Comparison of ENCODE assay signal across 8 mouse cellular contexts in genomic region chr10:75182151-75182774, GRCm38 (mm10). TPM values are rescaled to one million over a fixed set of nuclear protein-coding genes. Genes with fewer than 3 reads are reported as not detected.
DNase-seq lines count a peak whose midpoint lies in the region; ATAC-seq and TF ChIP-seq lines count a peak whose summit lies in the region.

No protein-coding gene starts in this region.

- H3K9me3 ChIP-seq in heart, embryonic 11.5 days (replicated peaks; ENCODE audit: control insufficient read depth, low read length), result no peaks in the 10 kb centered on the region
- H3K9me3 ChIP-seq in intestine, embryonic 16.5 days (ENCODE audit: control insufficient read depth, low read length), result no peaks in the 10 kb centered on the region
- no peaks in the 10 kb centered on the region for H3K9me3 ChIP-seq in limb, embryonic 10.5 days (replicated peaks)
- no peaks in the 10 kb centered on the region for H3K9me3 ChIP-seq in midbrain, embryonic 15.5 days

- H3K4me3 ChIP-seq in heart, embryonic 11.5 days (ENCODE audit: low read depth, low read length), result no peak overlapping the region
- H3K4me3 ChIP-seq in intestine, embryonic 16.5 days (ENCODE audit: low read length), result no peak overlapping the region
- no peak overlapping the region for H3K4me3 ChIP-seq in limb, embryonic 10.5 days
- no peak overlapping the region for H3K4me3 ChIP-seq in midbrain, embryonic 15.5 days
- H3K4me3 ChIP-seq in spleen, adult 2 months (ENCODE audit: extremely low read depth, insufficient read depth, insufficient read length), result no peak overlapping the region

- H3K4me2 ChIP-seq in heart, embryonic 11.5 days, result no peak overlapping the region
- H3K4me2 ChIP-seq in intestine, embryonic 16.5 days (ENCODE audit: low read depth, low read length), result no peak overlapping the region
- H3K4me2 ChIP-seq in midbrain, embryonic 15.5 days, result no peak overlapping the region

- DNase-seq in heart, adult 11 months, result peak; percentile 96
- DNase-seq in cerebellum, adult 9-11 months, result peak; percentile 69
- peak; percentile 59 to 67 for DNase-seq in frontal cortex, postnatal 25 days (ENCODE audit: low spot score in 2 of 2)
- peak; percentile 78 for DNase-seq in limb, embryonic 10.5 days (ENCODE audit: low spot score)
- peak; percentile 27 to 67 for DNase-seq in spleen, adult 2 months (ENCODE audit: low read depth in 1 of 2, low spot score in 2 of 2)

- TF ChIP-seq POLR2A in spleen, adult 2 months (IDR thresholded peaks at IDR 0.05; ENCODE audit: low read depth, low read length), result no peak

- no peaks in the 10 kb centered on the region for H3K27me3 ChIP-seq in heart, embryonic 11.5 days (ENCODE audit: control insufficient read depth, insufficient read depth, low read length)
- H3K27me3 ChIP-seq in intestine, embryonic 16.5 days (replicated peaks; ENCODE audit: control insufficient read depth, insufficient read depth, low read length), result no peaks in the 10 kb centered on the region
- no peaks in the 10 kb centered on the region for H3K27me3 ChIP-seq in limb, embryonic 10.5 days (ENCODE audit: low read depth, poor library complexity, severe bottlenecking)
- H3K27me3 ChIP-seq in midbrain, embryonic 15.5 days (replicated peaks), result no peaks in the 10 kb centered on the region
- H3K27me3 ChIP-seq in spleen, adult 2 months (ENCODE audit: control insufficient read depth, insufficient read depth, low read length), result no peaks in the 10 kb centered on the region

- no peak overlapping the region for H3K9ac ChIP-seq in heart, embryonic 11.5 days (ENCODE audit: low read depth, low read length)
- H3K9ac ChIP-seq in intestine, embryonic 16.5 days (ENCODE audit: low read depth, low read length), result no peak overlapping the region
- H3K9ac ChIP-seq in midbrain, embryonic 15.5 days, result no peak overlapping the region

- peaks cover 40% of the 10 kb centered on the region for H3K36me3 ChIP-seq in heart, embryonic 11.5 days (ENCODE audit: control insufficient read depth, insufficient read depth, low read length)
- H3K36me3 ChIP-seq in intestine, embryonic 16.5 days (ENCODE audit: control insufficient read depth, insufficient read depth, low read length), result peaks cover 30% of the 10 kb centered on the region
- H3K36me3 ChIP-seq in limb, embryonic 10.5 days, result peaks cover 84% of the 10 kb centered on the region
- H3K36me3 ChIP-seq in midbrain, embryonic 15.5 days (replicated peaks), result peaks cover 56% of the 10 kb centered on the region
- peaks cover 23% of the 10 kb centered on the region for H3K36me3 ChIP-seq in spleen, adult 2 months (ENCODE audit: control insufficient read depth, insufficient read depth, low read length)

- ATAC-seq in heart, embryonic 11.5 days (replicated peaks; ENCODE audit: insufficient number of reproducible peaks, low FRiP score, low TSS enrichment), result no peak
- peak; percentile 69 for ATAC-seq in intestine, embryonic 16.5 days
- ATAC-seq in midbrain, embryonic 15.5 days (replicated peaks), result peak; percentile 73

- no peak overlapping the region for H3K27ac ChIP-seq in heart, embryonic 11.5 days (ENCODE audit: low read depth, low read length)
- no peak overlapping the region for H3K27ac ChIP-seq in intestine, embryonic 16.5 days (ENCODE audit: low read length)
- no peak overlapping the region for H3K27ac ChIP-seq in limb, embryonic 10.5 days
- no peak overlapping the region for H3K27ac ChIP-seq in midbrain, embryonic 15.5 days
- no peak overlapping the region for H3K27ac ChIP-seq in spleen, adult 2 months (ENCODE audit: insufficient read depth, low read length)

- peak; percentile 94 for TF ChIP-seq CTCF in spleen, adult 2 months (IDR thresholded peaks at IDR 0.05; ENCODE audit: extremely low read depth, insufficient read depth, insufficient read length, insufficient replicate concordance)

- 46% methylated on average over 14 of the region's 14 CpGs for WGBS in heart, embryonic 11.5 days (ENCODE audit: insufficient replicate concordance)
- WGBS in intestine, embryonic 16.5 days, result 24% methylated on average over 14 of the region's 14 CpGs
- WGBS in limb, embryonic 10.5 days, result 58% methylated on average over 14 of the region's 14 CpGs
- 51% methylated on average over 14 of the region's 14 CpGs for WGBS in midbrain, embryonic 15.5 days
- WGBS in spleen, adult 2 months, result 48% methylated on average over 14 of the region's 14 CpGs

- H3K4me1 ChIP-seq in heart, embryonic 11.5 days (ENCODE audit: control insufficient read depth, insufficient read depth, low read length), result 0 out of 2 replicates have a peak, but pooled peaks cover 2% of the 10 kb centered on the region
- peaks cover 11% of the 10 kb centered on the region for H3K4me1 ChIP-seq in intestine, embryonic 16.5 days (ENCODE audit: control insufficient read depth, insufficient read depth, low read length)
- no peaks in the 10 kb centered on the region for H3K4me1 ChIP-seq in limb, embryonic 10.5 days
- no peaks in the 10 kb centered on the region for H3K4me1 ChIP-seq in midbrain, embryonic 15.5 days
- no peaks in the 10 kb centered on the region; the same call in 1 of the 2 replicates for H3K4me1 ChIP-seq in spleen, adult 2 months (ENCODE audit: control insufficient read depth, insufficient read depth, insufficient read length)

RNA-seq across cellular contexts. Expression of gene Specc1l, which starts 29.6 kb away (rescaled TPM):
- polyA plus RNA-seq in heart, embryonic 11.5 days (2014; fragmentation: Nextera tagmentation; extraction: Ambion mirVana), result 15.7 and 16.6 TPM in 2 replicates
- polyA plus RNA-seq in intestine, embryonic 16.5 days (2015; fragmentation: Nextera tagmentation; extraction: Ambion mirVana), result 22.1 and 23.1 TPM in 2 replicates
- 33.5 and 41.9 TPM in 2 replicates for polyA plus RNA-seq in limb, embryonic 10.5 days (2016; fragmentation: Nextera tagmentation; extraction: Ambion mirVana)
- 34.6 and 37.2 TPM in 2 replicates for polyA plus RNA-seq in midbrain, embryonic 15.5 days (2015; fragmentation: Nextera tagmentation; extraction: Ambion mirVana)
- polyA plus RNA-seq in spleen, adult 2 months (2012; rRNA removed), result 16.7 and 17.7 TPM in 2 replicates
